ENCODE assay signal across 29 mouse cellular contexts in genomic region chr14:40938380-40938987, GRCm38 (mm10). TPM values are rescaled to one million over a fixed set of nuclear protein-coding genes. Genes with fewer than 3 reads are reported as not detected.
DNase-seq lines count a peak whose midpoint lies in the region; ATAC-seq and TF ChIP-seq lines count a peak whose summit lies in the region.
"Had no signal": no experiment of that assay in that cellular context is flagged by ENCODE, and none has a peak within 500 bp of the region (broad histone marks: within the 10 kb centered on the region; RNA-seq: fewer than 3 reads in every experiment).

No protein-coding gene starts in this region.

- WGBS in forebrain, embryonic 16.5 days = 62% methylated on average over 11 of the region's 11 CpGs
- WGBS in forebrain, embryonic 12.5 days = 87% methylated on average over 11 of the region's 11 CpGs

- peak; percentile 68 for ATAC-seq in forebrain, embryonic 16.5 days
- no peak for ATAC-seq in forebrain, embryonic 12.5 days (ENCODE audit: low FRiP score)
- peak; percentile 30 for ATAC-seq in CD4-positive, CD25-positive, alpha-beta regulatory T cell, adult 4 months
- ATAC-seq: midbrain, embryonic 15.5 days had no signal

- H3K4me2 ChIP-seq in forebrain, embryonic 16.5 days (ENCODE audit: low read length) = no peak overlapping the region
- H3K4me2 ChIP-seq in forebrain, embryonic 12.5 days = no peak overlapping the region
- H3K4me2 ChIP-seq: embryonic facial prominence, embryonic 13.5 days; heart, embryonic 13.5 days; hindbrain, embryonic 14.5 days; kidney, embryonic 15.5 days; liver, embryonic 15.5 days; lung, embryonic 14.5 days; midbrain, embryonic 15.5 days; neural tube, embryonic 13.5 days had no signal

- H3K4me1 ChIP-seq in forebrain, embryonic 16.5 days (replicated peaks; ENCODE audit: control insufficient read depth, insufficient read depth, low read length) = peaks cover 8% of the 10 kb centered on the region
- peaks cover 7% of the 10 kb centered on the region; the same call in 1 of the 2 replicates for H3K4me1 ChIP-seq in forebrain, embryonic 12.5 days
- H3K4me1 ChIP-seq: midbrain, embryonic 15.5 days had no signal

- H3K4me3 ChIP-seq in forebrain, embryonic 16.5 days (replicated peaks; ENCODE audit: low read length) = no peak overlapping the region
- no peak overlapping the region for H3K4me3 ChIP-seq in forebrain, embryonic 12.5 days (replicated peaks)
- H3K4me3 ChIP-seq: embryonic facial prominence, embryonic 13.5 days; heart, embryonic 13.5 days; kidney, embryonic 15.5 days; layer of hippocampus, adult 2 months; liver, embryonic 15.5 days; midbrain, embryonic 10.5 days; midbrain, embryonic 15.5 days; myocyte; neural tube, embryonic 13.5 days had no signal

- TF ChIP-seq POLR2A in brain, embryonic 14.5 days (IDR thresholded peaks at IDR 0.05; ENCODE audit: borderline replicate concordance, extremely low read depth, insufficient read depth, insufficient read length, poor library complexity, severe bottlenecking) = no peak

- no peaks in the 10 kb centered on the region; the same call in 1 of the 2 replicates for H3K36me3 ChIP-seq in forebrain, embryonic 16.5 days (ENCODE audit: control insufficient read depth, insufficient read depth)
- no peaks in the 10 kb centered on the region; the same call in 1 of the 2 replicates for H3K36me3 ChIP-seq in forebrain, embryonic 12.5 days (replicated peaks)
- no peaks in the 10 kb centered on the region for H3K36me3 ChIP-seq in splenic B cell, adult 2 months (ENCODE audit: control insufficient read depth, insufficient read depth, low read length, poor library complexity, severe bottlenecking)
- H3K36me3 ChIP-seq: embryonic facial prominence, embryonic 13.5 days; liver, embryonic 15.5 days; midbrain, embryonic 15.5 days; neural tube, embryonic 13.5 days had no signal

- DNase-seq in brain, embryonic 14.5 days (ENCODE audit: low read depth) = peak; percentile 72
- DNase-seq in splenic B cell, adult 2 months (ENCODE audit: low read depth, low spot score) = peak; percentile 47
- DNase-seq in heart, adult 11 months = no peak
- no peak for DNase-seq in kidney, postnatal 14 days
- DNase-seq: adrenal gland, postnatal 25 days; cerebellum, adult 18-20 months; cerebellum, postnatal 10 days; gastrocnemius, postnatal 36 days; heart, postnatal 10 days; kidney, adult 18-20 months; kidney, postnatal 36 days; layer of hippocampus, postnatal 36 days; left cerebral cortex, postnatal 4 days; lung, embryonic 14.5 days; lung, postnatal 14 days had no signal

- peak overlapping the region; percentile 76 for H3K27ac ChIP-seq in forebrain, embryonic 16.5 days (ENCODE audit: low read length)
- H3K27ac ChIP-seq in forebrain, embryonic 12.5 days = no peak overlapping the region
- H3K27ac ChIP-seq: embryonic facial prominence, embryonic 13.5 days; heart, embryonic 13.5 days; hindbrain, embryonic 14.5 days; kidney, embryonic 15.5 days; layer of hippocampus, adult 2 months; liver, embryonic 15.5 days; midbrain, embryonic 10.5 days; midbrain, embryonic 15.5 days; neural tube, embryonic 13.5 days had no signal

- no peak overlapping the region for H3K9ac ChIP-seq in forebrain, embryonic 16.5 days (replicated peaks; ENCODE audit: low read depth, low read length)
- no peak overlapping the region for H3K9ac ChIP-seq in forebrain, embryonic 12.5 days
- H3K9ac ChIP-seq: embryonic facial prominence, embryonic 13.5 days; heart, embryonic 13.5 days; hindbrain, embryonic 14.5 days; kidney, embryonic 15.5 days; liver, embryonic 15.5 days; lung, embryonic 14.5 days; midbrain, embryonic 15.5 days; neural tube, embryonic 13.5 days had no signal

- H3K9me3 ChIP-seq in forebrain, embryonic 16.5 days (ENCODE audit: control insufficient read depth, low read length) = no peaks in the 10 kb centered on the region
- H3K9me3 ChIP-seq in forebrain, embryonic 12.5 days = no peaks in the 10 kb centered on the region
- H3K9me3 ChIP-seq: embryonic facial prominence, embryonic 13.5 days; heart, embryonic 13.5 days; kidney, embryonic 15.5 days; liver, embryonic 15.5 days; midbrain, embryonic 10.5 days; midbrain, embryonic 15.5 days; neural tube, embryonic 13.5 days had no signal

- no peaks in the 10 kb centered on the region for H3K27me3 ChIP-seq in forebrain, embryonic 16.5 days (replicated peaks; ENCODE audit: control insufficient read depth, insufficient read depth, low read length)
- no peaks in the 10 kb centered on the region for H3K27me3 ChIP-seq in forebrain, embryonic 12.5 days
- H3K27me3 ChIP-seq in splenic B cell, adult 2 months (ENCODE audit: control insufficient read depth, insufficient read depth, low read length, poor library complexity, severe bottlenecking) = no peaks in the 10 kb centered on the region
- H3K27me3 ChIP-seq: embryonic facial prominence, embryonic 13.5 days; heart, embryonic 13.5 days; kidney, embryonic 15.5 days; liver, embryonic 15.5 days; midbrain, embryonic 15.5 days; neural tube, embryonic 13.5 days had no signal

- TF ChIP-seq CTCF in brain, embryonic 14.5 days (IDR thresholded peaks at IDR 0.05; ENCODE audit: borderline replicate concordance, extremely low read depth, insufficient read depth, insufficient read length) = no peak

RNA-seq across cellular contexts. Expression of gene Tspan14, which starts 28.1 kb away (rescaled TPM):
- polyA plus RNA-seq in forebrain, embryonic 16.5 days (2015; fragmentation: Nextera tagmentation; extraction: Ambion mirVana) = 90.0 and 102 TPM in 2 replicates
- 82.6 and 90.6 TPM in 2 replicates for polyA plus RNA-seq in forebrain, embryonic 12.5 days (2016; fragmentation: Nextera tagmentation; extraction: Ambion mirVana)
- 10 to 100 TPM; 62.4 to 88.4 TPM for polyA plus RNA-seq in CD4-positive, CD25-positive, alpha-beta regulatory T cell, adult 4 months (2017; shearing (Covaris generic))
- polyA plus RNA-seq in brain, embryonic 14.5 days (2012; rRNA removed) = 87.7 and 95.4 TPM in 2 replicates

RNA-seq across cellular contexts. Expression of gene Sh2d4b, which starts 45.4 kb away (rescaled TPM):
- 1.2 and 1.7 TPM in 2 replicates for polyA plus RNA-seq in forebrain, embryonic 16.5 days (2015; fragmentation: Nextera tagmentation; extraction: Ambion mirVana)
- polyA plus RNA-seq in forebrain, embryonic 12.5 days (2016; fragmentation: Nextera tagmentation; extraction: Ambion mirVana) = 1.3 and 1.4 TPM in 2 replicates
- polyA plus RNA-seq in CD4-positive, CD25-positive, alpha-beta regulatory T cell, adult 4 months (2017; shearing (Covaris generic)) = under 1 TPM; 0.32 to 0.75 TPM
- polyA plus RNA-seq in brain, embryonic 14.5 days (2012; rRNA removed) = 2.2 and 4.1 TPM in 2 replicates
- polyA plus RNA-seq: liver, adult 2 months had no signal

Comparison
In these comparisons a context has a peak if more than half of its experiments do, and no peak if none do; other contexts are left out.
1. DNase-seq: peak in brain, embryonic 14.5 days (single experiment) and splenic B cell, adult 2 months (single experiment); none in heart, adult 11 months (single experiment) and kidney, postnatal 14 days (single experiment).